Mouse (Mus musculus): Measurements from ENCODE around the gene Isoc2a.
A peak's percentile ranks its signal among the peaks of the same experiment; 100 is the strongest.

Gene Isoc2a

GRCm38 (mm10) chr7:4940068-4940479 is 63.1 kb downstream of the Isoc2a start:
- DNase-seq (ENCODE audit: low read depth, low spot score), result peak; percentile 86

GRCm38 (mm10) chr7:4942673-4943072 is 65.7 kb downstream of the Isoc2a start:
- no peak for DNase-seq (ENCODE audit: low read depth, low spot score)

GRCm38 (mm10) chr7:4943223-4943815 is 66.4 kb downstream of the Isoc2a start:
- peak; percentile 95 for DNase-seq (ENCODE audit: low read depth, low spot score)
